Mouse (Mus musculus) ES-E14 (cell line): ENCODE results near the gene Bcl3. TPM values are rescaled to one million over a fixed set of nuclear protein-coding genes. Genes with fewer than 3 reads are reported as not detected.

Experiments used
- DNase-seq: peaks from one replicate; pipeline ENCODE4 v3.0.0-alpha.2; 2013; ENCODE audit warnings: low read depth, low spot score
- H3K27ac ChIP-seq: 2 replicates; pipeline ENCODE4 v1.5.1; 2012; ENCODE audit warnings: low read depth, mild to moderate bottlenecking, low read length, moderate library complexity, mixed read lengths; ENCODE audit not compliant: poor library complexity, insufficient read depth, severe bottlenecking
- H3K36me3 ChIP-seq: 2 replicates; pipeline ENCODE4 v1.6.1; 2012; ENCODE audit warnings: mild to moderate bottlenecking, low read length, moderate library complexity, mixed read lengths; ENCODE audit not compliant: control insufficient read depth, poor library complexity, insufficient read depth, severe bottlenecking
- H3K4me1 ChIP-seq, 2 experiments: fragments of 150-350 bp in 1 of 2; sonication (generic) in 1 of 2; 2 replicates each; pipeline ENCODE4 v1.6.1; 2012; ENCODE audit warnings: low read length in 2 of 2, mild to moderate bottlenecking in 1 of 2, mixed read lengths in 1 of 2; ENCODE audit not compliant: control insufficient read depth in 2 of 2, insufficient read depth in 2 of 2, poor library complexity in 1 of 2
- H3K4me3 ChIP-seq, 2 experiments: fragments of 150-350 bp in 1 of 2; sonication (generic) in 1 of 2; 2 replicates each; pipeline ENCODE4 v1.5.1; 2012; ENCODE audit warnings: low read length in 2 of 2, low read depth in 1 of 2, mild to moderate bottlenecking in 1 of 2, mixed read lengths in 1 of 2; ENCODE audit not compliant: insufficient read depth in 1 of 2, poor library complexity in 1 of 2, severe bottlenecking in 1 of 2
- H3K9ac ChIP-seq: 2 replicates; pipeline ENCODE4 v1.6.1; 2012; ENCODE audit warnings: low read depth, mild to moderate bottlenecking, low read length, mixed read lengths; ENCODE audit not compliant: poor library complexity, insufficient read depth, severe bottlenecking
- H3K9me3 ChIP-seq: fragments of 150-350 bp; sonication (generic); 2 replicates; pipeline ENCODE4 v1.6.1; 2012; ENCODE audit warnings: low read depth, mild to moderate bottlenecking, low read length; ENCODE audit not compliant: control insufficient read depth, insufficient read depth
- CHD2 ChIP-seq: IDR thresholded peaks from 2 replicates; pipeline ENCODE4 v1.6.1; 2014; ENCODE audit warnings: mild to moderate bottlenecking, low read depth, low read length, inconsistent platforms
- HCFC1 ChIP-seq: IDR thresholded peaks from 2 replicates; pipeline ENCODE4 v1.6.1; 2012; ENCODE audit warnings: low read length, inconsistent platforms, borderline replicate concordance; ENCODE audit not compliant: insufficient read depth
- MAFK ChIP-seq: IDR thresholded peaks from 2 replicates; pipeline ENCODE4 v1.6.1; 2014; ENCODE audit warnings: mild to moderate bottlenecking, low read depth, low read length, inconsistent platforms; ENCODE audit not compliant: insufficient read depth
- ZC3H11A ChIP-seq: IDR thresholded peaks from 2 replicates; pipeline ENCODE4 v1.6.1; 2012; ENCODE audit warnings: low read depth, mild to moderate bottlenecking, inconsistent platforms, low read length, borderline replicate concordance
- ZNF384 ChIP-seq: IDR thresholded peaks from 2 replicates; pipeline ENCODE4 v1.6.1; 2012; ENCODE audit warnings: low read depth, low read length, inconsistent platforms
- in situ Hi-C, 2 experiments: fragments of 600-800 bp; cut with MboI; formaldehyde crosslinking; loops; one replicate each; pipeline ENCODE4 v1.15.1; 2025; ENCODE audit warnings: low sequenced_read_pairs in 2 of 2, inconsistent platforms in 1 of 2; ENCODE audit not compliant: unreplicated experiment in 2 of 2
- total RNA-seq: library from RNA; depleted of rRNA; stranded (reverse); fragments of 300-350 nt; gene quantifications from 2 replicates; pipeline ENCODE4 v1.2.3, GENCODE M21; 2012; rRNA removed

The Bcl3 gene
- total RNA-seq, 1 experiment: 14.3 TPM

DNA sequence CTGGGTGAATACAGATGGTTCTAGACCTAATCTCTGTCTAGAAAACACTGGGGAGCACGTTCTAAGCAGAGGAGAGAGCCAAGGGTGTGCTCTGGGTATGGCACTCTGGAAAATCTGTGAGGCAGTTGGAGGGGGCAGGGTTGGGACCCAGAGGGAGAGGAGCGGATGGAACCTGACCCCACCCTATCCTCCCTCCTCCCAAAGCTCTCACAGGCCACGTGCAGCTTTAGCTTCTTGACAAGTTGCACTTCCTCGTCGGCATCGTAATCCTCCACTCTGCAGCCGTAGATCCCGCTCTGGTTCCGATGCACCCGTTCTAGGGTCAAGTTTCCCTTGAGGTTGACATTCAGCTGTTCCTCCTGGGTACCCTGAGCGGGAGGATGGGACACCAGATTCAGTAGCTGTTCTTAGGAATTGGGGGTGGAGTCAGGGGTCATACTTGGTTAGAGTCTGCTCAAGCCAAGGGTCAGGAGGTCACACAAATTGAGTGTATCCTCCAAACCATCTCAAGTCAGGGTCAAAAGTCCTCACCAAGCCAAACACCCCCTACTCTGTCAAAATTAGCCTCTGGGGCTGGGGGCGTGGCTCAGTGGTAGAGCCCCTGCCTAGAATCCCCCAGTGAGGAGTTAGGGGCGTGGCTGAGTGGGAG lies 58.6 kb downstream of the Bcl3 start:
- Histone ChIP-seq H3K4me3 (no peak overlapping the region), H3K4me1 (peaks cover 2 to 30% of the 10 kb centered on the region in 2 experiments; a peak in 2 of 4 replicates), H3K9ac (no peak overlapping the region), H3K9me3 (no peaks in the 10 kb centered on the region), H3K36me3 (peaks cover 30% of the 10 kb centered on the region; the same call in 1 of the 2 replicates), H3K27ac (no peak overlapping the region; the same call in 1 of the 2 replicates)
- DNase-seq: no peak
- in situ Hi-C loops: no loop called here
- no peak for TF ChIP-seq ZC3H11A

DNA sequence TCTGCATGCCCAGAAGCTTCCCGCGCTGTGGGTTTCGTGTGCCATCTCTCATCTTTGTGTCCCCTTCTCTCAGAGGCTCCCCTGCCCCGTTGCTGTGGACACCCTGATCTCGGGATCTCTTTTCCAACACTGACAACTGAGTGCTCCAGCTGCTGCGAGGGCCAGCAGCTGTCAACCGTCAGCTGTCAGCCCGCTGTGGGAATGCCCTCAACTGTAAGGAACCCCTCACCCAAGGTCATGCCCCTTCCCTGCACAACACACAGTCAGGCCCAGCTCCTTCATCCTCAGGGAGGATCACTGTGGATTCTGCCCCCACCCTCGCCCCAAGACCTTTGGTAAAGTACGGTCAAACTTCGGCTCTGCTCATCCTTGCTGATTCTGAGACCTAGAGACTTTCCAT lies 60.3 kb downstream of the Bcl3 start:
- H3K4me3 ChIP-seq: no peak overlapping the region
- H3K9me3 ChIP-seq: no peaks in the 10 kb centered on the region
- no peak overlapping the region for H3K27ac ChIP-seq
- in situ Hi-C loops: no loop called here
- no peak overlapping the region for H3K9ac ChIP-seq
- TF ChIP-seq MAFK (no peak), CHD2 (no peak), ZNF384 (no peak), HCFC1 (no peak), ZC3H11A (no peak)
- peaks cover 37% of the 10 kb centered on the region for H3K36me3 ChIP-seq
- peaks cover 0 to 27% of the 10 kb centered on the region in 2 experiments; a peak in 2 of 4 replicates for H3K4me1 ChIP-seq
- DNase-seq: no peak

DNA sequence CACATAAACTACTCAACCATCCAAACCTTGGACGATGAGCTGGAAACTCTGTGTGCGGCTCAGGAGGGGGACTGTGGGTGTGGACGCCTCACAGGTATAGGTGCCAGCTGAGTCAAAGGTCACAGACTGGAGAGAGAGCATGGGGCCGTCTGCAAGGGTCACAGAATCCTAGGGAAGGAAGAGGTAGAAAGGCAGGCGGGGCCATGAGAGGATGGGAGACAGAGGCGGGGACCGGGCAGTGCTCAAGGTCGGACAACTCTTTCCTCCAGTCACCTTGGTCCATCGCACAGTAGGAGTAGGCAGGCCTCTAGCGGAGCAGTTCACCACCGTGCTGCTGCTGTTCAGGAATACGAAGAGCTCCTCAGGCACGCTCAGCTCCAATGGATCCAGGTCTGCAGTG lies 62.5 kb downstream of the Bcl3 start:
- Histone ChIP-seq H3K27ac (no peak overlapping the region), H3K4me1 (peaks cover 2 to 28% of the 10 kb centered on the region in 2 experiments; a peak in 3 of 4 replicates), H3K4me3 (no peak overlapping the region), H3K9ac (no peak overlapping the region), H3K36me3 (peaks cover 32% of the 10 kb centered on the region), H3K9me3 (no peaks in the 10 kb centered on the region)
- in situ Hi-C loops: no loop called here
- TF ChIP-seq CHD2: no peak
- TF ChIP-seq HCFC1: no peak
- no peak for TF ChIP-seq ZNF384
- TF ChIP-seq MAFK: no peak
- no peak for TF ChIP-seq ZC3H11A
- DNase-seq: no peak

DNA sequence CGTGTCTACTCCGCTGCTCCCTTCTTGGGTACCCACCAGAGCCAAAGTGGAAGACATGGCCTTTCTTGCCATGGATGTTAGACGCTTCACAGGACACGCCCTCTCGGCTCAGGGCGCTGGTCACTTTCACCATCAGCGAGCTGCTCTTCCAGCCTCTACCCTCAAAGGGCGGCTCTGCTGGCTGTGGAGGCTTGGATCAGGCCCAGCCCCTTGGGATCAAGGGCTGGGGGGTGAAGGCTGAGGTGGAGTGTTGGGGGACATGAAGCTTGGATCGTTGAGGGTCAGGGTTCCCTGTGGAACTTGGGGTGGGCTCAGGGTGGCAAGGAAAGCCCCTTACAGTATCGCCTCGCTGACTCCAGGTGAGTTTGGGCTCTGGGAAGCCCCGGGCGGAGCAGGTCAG lies 63.9 kb downstream of the Bcl3 start:
- H3K27ac ChIP-seq: no peak overlapping the region
- no peak overlapping the region for H3K9ac ChIP-seq
- no peak for TF ChIP-seq HCFC1
- TF ChIP-seq MAFK: no peak
- H3K4me3 ChIP-seq: peak overlapping the region in 1 of 2 experiments; percentile 11; a peak in 1 of 4 replicates
- no peak for DNase-seq
- no peaks in the 10 kb centered on the region for H3K9me3 ChIP-seq
- in situ Hi-C loops: loop anchor here in 1 of 2 experiments (10.0 kb wide), 1 partner anchor 56 kb away; no protein-coding TSS in a partner anchor
- H3K4me1 ChIP-seq: peaks cover 2 to 23% of the 10 kb centered on the region in 2 experiments; a peak in 3 of 4 replicates
- H3K36me3 ChIP-seq: peaks cover 21% of the 10 kb centered on the region

Other genes starting within 250 kb of the Bcl3 start
- 32.2 and 35.3 TPM in 2 replicates for gene Zfp296, start 245.5 kb downstream of the Bcl3 start, total RNA-seq
- gene Gemin7, start 245.2 kb downstream of the Bcl3 start, total RNA-seq: 42.1 and 54.2 TPM in 2 replicates
- 52.7 and 83.4 TPM in 2 replicates for gene Clasrp, start 218.3 kb downstream of the Bcl3 start, total RNA-seq
- 13.9 and 15.1 TPM in 2 replicates for gene Relb, start 193.3 kb downstream of the Bcl3 start, total RNA-seq
- 129 and 156 TPM in 2 replicates for gene Clptm1, start 157.7 kb downstream of the Bcl3 start, total RNA-seq
- not detected in 2 replicates for gene Apoc2, start 144.8 kb downstream of the Bcl3 start, total RNA-seq
- 0.48 TPM in 1 of 2 replicates, not detected in the other for gene Gm44805, start 141.3 kb downstream of the Bcl3 start, total RNA-seq
- gene Apoc4, start 141.3 kb downstream of the Bcl3 start, total RNA-seq: 0.27 and 0.48 TPM in 2 replicates
- 72.3 and 106 TPM in 2 replicates for gene Apoc1, start 130.1 kb downstream of the Bcl3 start, total RNA-seq
- gene Apoe, start 123.6 kb downstream of the Bcl3 start, total RNA-seq: 683 and 2,144 TPM in 2 replicates
- gene Tomm40, start 107.3 kb downstream of the Bcl3 start, total RNA-seq: 342 and 366 TPM in 2 replicates
- gene Nectin2, start 72.3 kb downstream of the Bcl3 start, total RNA-seq: 241 and 392 TPM in 2 replicates
- gene Bcam, start 51.8 kb downstream of the Bcl3 start, total RNA-seq: 167 and 309 TPM in 2 replicates
- 3.5 and 6.6 TPM in 2 replicates for gene Cblc, start 26.0 kb downstream of the Bcl3 start, total RNA-seq
- gene Gm19345, start 29.2 kb upstream of the Bcl3 start, total RNA-seq: 0.36 and 1.1 TPM in 2 replicates
- gene Ceacam16, start 38.5 kb upstream of the Bcl3 start, total RNA-seq: 0.71 and 1.4 TPM in 2 replicates
- 0.85 and 0.94 TPM in 2 replicates for gene Ceacam19, start 65.2 kb upstream of the Bcl3 start, total RNA-seq
- gene Pvr, start 98.4 kb upstream of the Bcl3 start, total RNA-seq: 38.6 and 49.9 TPM in 2 replicates
- 4.6 and 6.6 TPM in 2 replicates for gene Igsf23, start 128.0 kb upstream of the Bcl3 start, total RNA-seq
- gene Ceacam20, start 142.6 kb upstream of the Bcl3 start, total RNA-seq: 3.7 and 4.9 TPM in 2 replicates
- 5.1 and 7.1 TPM in 2 replicates for gene Nlrp9b, start 168.7 kb upstream of the Bcl3 start, total RNA-seq